Mouse (Mus musculus) embryonic facial prominence, embryonic 13.5 days (tissue): ENCODE results near the gene Rfx4. TPM values are rescaled to one million over a fixed set of nuclear protein-coding genes. Genes with fewer than 3 reads are reported as not detected.

Experiments used
- ATAC-seq: fragments of 200-750 bp; cut with Nextera tagmentation; 2 replicates; pipeline ENCODE4 v1.8.0; 2017; ENCODE audit warnings: low read depth; ENCODE audit not compliant: insufficient number of reproducible peaks, insufficient read depth, low FRiP score, low TSS enrichment
- H3K27ac ChIP-seq: fragments of 300-500 bp; sonication (generic); 2 replicates; pipeline ENCODE4 v1.5.1; 2015; ENCODE audit warnings: moderate library complexity, mild to moderate bottlenecking, inconsistent platforms
- H3K27me3 ChIP-seq: fragments of 300-500 bp; sonication (generic); 2 replicates; pipeline ENCODE4 v1.6.1; 2015; ENCODE audit warnings: mild to moderate bottlenecking, inconsistent platforms
- H3K36me3 ChIP-seq: fragments of 300-500 bp; sonication (generic); 2 replicates; pipeline ENCODE4 v1.6.1; 2015; ENCODE audit warnings: mild to moderate bottlenecking, inconsistent platforms
- H3K4me1 ChIP-seq: fragments of 300-500 bp; sonication (generic); 2 replicates; pipeline ENCODE4 v1.6.1; 2015; ENCODE audit warnings: inconsistent platforms
- H3K4me2 ChIP-seq: fragments of 300-500 bp; sonication (generic); 2 replicates; pipeline ENCODE4 v1.6.1; 2015; ENCODE audit warnings: moderate library complexity, mild to moderate bottlenecking, inconsistent platforms
- H3K4me3 ChIP-seq: fragments of 300-500 bp; sonication (generic); 2 replicates; pipeline ENCODE4 v1.5.1; 2015; ENCODE audit warnings: mild to moderate bottlenecking, inconsistent platforms
- H3K9ac ChIP-seq: fragments of 300-500 bp; sonication (generic); 2 replicates; pipeline ENCODE4 v1.6.1; 2015; ENCODE audit warnings: mild to moderate bottlenecking, inconsistent platforms
- H3K9me3 ChIP-seq: fragments of 300-500 bp; sonication (generic); 2 replicates; pipeline ENCODE4 v1.6.1; 2016; ENCODE audit warnings: inconsistent platforms
- WGBS: fragments of 180-500 bp; shearing (Covaris S2); methylation state at CpG from one replicate; pipeline ENCODE4 v1.1.7; 2015; ENCODE audit warnings: mixed read lengths; 5-methylcytosine and 5-hydroxymethylcytosine counted together
- polyA plus RNA-seq: library from polyadenylated mRNA; unstranded; fragments of >200 nt; fragmentation: Nextera tagmentation; extraction: Ambion mirVana; gene quantifications from 2 replicates; pipeline ENCODE4 v1.2.1, GENCODE M21; 2015

Gene Rfx4
- polyA plus RNA-seq, 1 experiment from 2014 or later: 0.44 TPM

- Histone ChIP-seq H3K4me1 (peaks cover 1% of the 10 kb centered on the region; the same call in 1 of the 2 replicates), H3K4me3 (no peak overlapping the region), H3K27ac (no peak overlapping the region), H3K9me3 (no peaks in the 10 kb centered on the region), H3K36me3 (no peaks in the 10 kb centered on the region), H3K4me2 (no peak overlapping the region), H3K27me3 (no peaks in the 10 kb centered on the region), H3K9ac (no peak overlapping the region)
- 78% methylated on average over 7 of the region's 7 CpGs for WGBS
- ATAC-seq: no peak
These were observed 61.4 kb downstream of the Rfx4 start for GRCm38 (mm10) chr10:84817086-84817869.

DNA sequence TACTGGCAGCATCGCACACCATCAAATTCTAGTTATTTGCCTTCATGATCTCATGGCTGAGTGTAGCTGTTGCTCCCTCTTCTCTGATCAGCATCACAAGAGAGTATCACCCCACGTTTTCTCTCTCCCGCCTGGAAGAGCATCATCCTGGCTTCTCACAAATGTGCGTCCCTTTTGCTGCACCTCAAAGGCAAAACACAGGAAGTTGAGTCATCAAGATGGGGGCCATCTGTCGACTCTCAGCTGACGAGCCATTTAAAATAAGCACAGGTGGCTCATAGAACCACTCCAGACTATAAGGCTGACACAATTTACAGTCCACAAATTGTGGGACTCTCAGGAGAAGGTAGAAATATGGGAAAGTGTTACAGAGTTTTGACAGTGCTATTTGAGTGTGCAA is 63.8 kb downstream of the Rfx4 start:
- Histone ChIP-seq H3K4me1 (peaks cover 16% of the 10 kb centered on the region), H3K4me2 (no peak overlapping the region), H3K9ac (no peak overlapping the region), H3K36me3 (no peaks in the 10 kb centered on the region), H3K27me3 (no peaks in the 10 kb centered on the region), H3K4me3 (no peak overlapping the region), H3K27ac (no peak overlapping the region), H3K9me3 (no peaks in the 10 kb centered on the region)
- WGBS: 63% methylated on average over 6 of the region's 6 CpGs
- no peak for ATAC-seq

- WGBS: 77% methylated on average over 3 of the region's 3 CpGs
- Histone ChIP-seq H3K36me3 (no peaks in the 10 kb centered on the region), H3K4me3 (no peak overlapping the region), H3K4me2 (no peak overlapping the region), H3K9me3 (no peaks in the 10 kb centered on the region), H3K9ac (no peak overlapping the region), H3K27ac (no peak overlapping the region), H3K4me1 (peaks cover 16% of the 10 kb centered on the region), H3K27me3 (no peaks in the 10 kb centered on the region)
- no peak for ATAC-seq
These were observed 64.4 kb downstream of the Rfx4 start for GRCm38 (mm10) chr10:84820230-84820629.

DNA sequence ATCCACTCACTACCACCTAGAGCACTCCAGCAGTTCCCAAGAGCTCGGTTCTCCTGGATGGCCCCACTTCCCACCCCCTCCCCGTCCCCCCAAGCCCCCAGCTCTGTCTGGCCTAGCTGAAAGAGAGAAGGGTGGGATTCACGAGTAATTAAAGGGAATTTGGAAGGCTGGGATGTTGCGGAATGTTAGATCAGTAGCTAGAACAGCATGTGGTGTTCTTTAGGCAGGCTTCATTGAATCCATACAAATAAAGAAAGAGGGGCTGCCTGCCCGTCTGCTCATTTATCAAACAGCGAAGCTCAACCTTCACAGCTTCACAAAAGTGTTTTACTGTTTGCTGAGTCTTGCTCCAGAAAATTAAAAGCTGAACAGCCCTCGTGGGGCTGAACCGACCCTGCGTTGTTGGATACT is 66.9 kb downstream of the Rfx4 start:
- Histone ChIP-seq H3K27me3 (no peaks in the 10 kb centered on the region), H3K9me3 (no peaks in the 10 kb centered on the region)
- no peak for ATAC-seq

GRCm38 (mm10) chr10:84823621-84824020 is 67.8 kb downstream of the Rfx4 start:
- H3K4me2 ChIP-seq: no peak overlapping the region
- no peaks in the 10 kb centered on the region for H3K9me3 ChIP-seq
- WGBS: 42% methylated on average over 4 of the region's 4 CpGs
- H3K4me1 ChIP-seq: peaks cover 16% of the 10 kb centered on the region
- H3K36me3 ChIP-seq: no peaks in the 10 kb centered on the region
- no peak for ATAC-seq
- H3K4me3 ChIP-seq: no peak overlapping the region
- H3K27me3 ChIP-seq: no peaks in the 10 kb centered on the region
- H3K9ac ChIP-seq: no peak overlapping the region
- H3K27ac ChIP-seq: no peak overlapping the region

More for the DNA sequence above, 66.9 kb downstream of the Rfx4 start:
- Histone ChIP-seq H3K4me2 (no peak overlapping the region), H3K9ac (no peak overlapping the region), H3K4me1 (peaks cover 16% of the 10 kb centered on the region), H3K36me3 (no peaks in the 10 kb centered on the region), H3K27ac (no peak overlapping the region), H3K4me3 (no peak overlapping the region)
- WGBS: 32% methylated on average over 9 of the region's 9 CpGs

GRCm38 (mm10) chr10:84829009-84829408 is 73.1 kb downstream of the Rfx4 start:
- no peaks in the 10 kb centered on the region for H3K36me3 ChIP-seq
- no peak overlapping the region for H3K4me2 ChIP-seq
- WGBS: 82% methylated on average over 8 of the region's 8 CpGs
- no peak for ATAC-seq
- H3K27me3 ChIP-seq: no peaks in the 10 kb centered on the region
- H3K27ac ChIP-seq: no peak overlapping the region
- no peaks in the 10 kb centered on the region for H3K9me3 ChIP-seq
- no peak overlapping the region for H3K9ac ChIP-seq
- no peaks in the 10 kb centered on the region for H3K4me1 ChIP-seq
- no peak overlapping the region for H3K4me3 ChIP-seq

GRCm38 (mm10) chr10:84835596-84835995 is 79.7 kb downstream of the Rfx4 start:
- Histone ChIP-seq H3K36me3 (no peaks in the 10 kb centered on the region), H3K4me2 (no peak overlapping the region), H3K4me3 (no peak overlapping the region), H3K4me1 (no peaks in the 10 kb centered on the region), H3K9ac (no peak overlapping the region), H3K27me3 (no peaks in the 10 kb centered on the region; the same call in 1 of the 2 replicates), H3K9me3 (no peaks in the 10 kb centered on the region), H3K27ac (no peak overlapping the region)
- 73% methylated on average over 6 of the region's 6 CpGs for WGBS
- no peak for ATAC-seq

- ATAC-seq: no peak
- Histone ChIP-seq H3K4me2 (no peak overlapping the region), H3K9me3 (no peaks in the 10 kb centered on the region), H3K4me3 (no peak overlapping the region), H3K4me1 (no peaks in the 10 kb centered on the region), H3K27ac (no peak overlapping the region), H3K36me3 (no peaks in the 10 kb centered on the region), H3K9ac (no peak overlapping the region), H3K27me3 (no peaks in the 10 kb centered on the region; the same call in 1 of the 2 replicates)
- WGBS: 37% methylated on average over 4 of the region's 4 CpGs
These were observed 80.2 kb downstream of the Rfx4 start for GRCm38 (mm10) chr10:84836104-84836503.

GRCm38 (mm10) chr10:84837355-84837754 is 81.5 kb downstream of the Rfx4 start:
- no peak overlapping the region for H3K4me2 ChIP-seq
- ATAC-seq: no peak
- H3K4me3 ChIP-seq: no peak overlapping the region
- H3K4me1 ChIP-seq: no peaks in the 10 kb centered on the region
- H3K27me3 ChIP-seq: no peaks in the 10 kb centered on the region; the same call in 1 of the 2 replicates
- no peaks in the 10 kb centered on the region for H3K9me3 ChIP-seq
- no peak overlapping the region for H3K9ac ChIP-seq
- no peaks in the 10 kb centered on the region for H3K36me3 ChIP-seq
- no peak overlapping the region for H3K27ac ChIP-seq
- WGBS: 78% methylated on average over 2 of the region's 2 CpGs

GRCm38 (mm10) chr10:84838850-84839473 is 83.1 kb downstream of the Rfx4 start:
- no peak overlapping the region for H3K4me3 ChIP-seq
- no peaks in the 10 kb centered on the region for H3K36me3 ChIP-seq
- ATAC-seq: no peak
- H3K27ac ChIP-seq: no peak overlapping the region
- H3K4me2 ChIP-seq: no peak overlapping the region
- WGBS: 74% methylated on average over 7 of the region's 7 CpGs
- H3K9me3 ChIP-seq: no peaks in the 10 kb centered on the region
- H3K4me1 ChIP-seq: no peaks in the 10 kb centered on the region
- H3K9ac ChIP-seq: no peak overlapping the region
- no peaks in the 10 kb centered on the region; the same call in 1 of the 2 replicates for H3K27me3 ChIP-seq

GRCm38 (mm10) chr10:84846638-84847037 is 90.8 kb downstream of the Rfx4 start:
- no peak for ATAC-seq

More at GRCm38 (mm10) chr10:84846638-84847037, 90.8 kb downstream of the Rfx4 start:
- H3K4me2 ChIP-seq: no peak overlapping the region
- WGBS: 68% methylated on average over 5 of the region's 5 CpGs
- no peaks in the 10 kb centered on the region for H3K27me3 ChIP-seq
- H3K36me3 ChIP-seq: no peaks in the 10 kb centered on the region
- no peak overlapping the region for H3K27ac ChIP-seq
- H3K4me3 ChIP-seq: no peak overlapping the region
- no peak overlapping the region for H3K9ac ChIP-seq
- no peaks in the 10 kb centered on the region for H3K9me3 ChIP-seq
- H3K4me1 ChIP-seq: no peaks in the 10 kb centered on the region
